In genomic region chr2:57856524-57857107, GRCm38 (mm10) we compare ENCODE assay signal across 9 mouse cellular contexts.
DNase-seq lines count a peak whose midpoint lies in the region; ATAC-seq lines count a peak whose summit lies in the region.
"Had no signal": no experiment of that assay in that cellular context is flagged by ENCODE, and none has a peak within 500 bp of the region (broad histone marks: within the 10 kb centered on the region; RNA-seq: fewer than 3 reads in every experiment).

No protein-coding gene starts in this region.

- peak; percentile 39 for DNase-seq in heart, adult 8-10 months (ENCODE audit: low spot score)
- DNase-seq in thymus, adult 18-20 months = no peak
- no peak for DNase-seq in urinary bladder, postnatal 10 days (ENCODE audit: low spot score)

- no peak overlapping the region for H3K27ac ChIP-seq in forebrain, embryonic 15.5 days (replicated peaks)
- H3K27ac ChIP-seq in forebrain, embryonic 12.5 days = no peak overlapping the region
- H3K27ac ChIP-seq in midbrain, embryonic 13.5 days = no peak overlapping the region
- no peak overlapping the region for H3K27ac ChIP-seq in midbrain, embryonic 16.5 days (ENCODE audit: low read length)
- H3K27ac ChIP-seq in neural tube, embryonic 15.5 days (replicated peaks) = no peak overlapping the region
- H3K27ac ChIP-seq: liver, embryonic 14.5 days had no signal

- peaks cover 5% of the 10 kb centered on the region; the same call in 1 of the 2 replicates for H3K4me1 ChIP-seq in forebrain, embryonic 15.5 days
- peaks cover 7% of the 10 kb centered on the region; the same call in 1 of the 2 replicates for H3K4me1 ChIP-seq in forebrain, embryonic 12.5 days
- no peaks in the 10 kb centered on the region for H3K4me1 ChIP-seq in midbrain, embryonic 13.5 days (replicated peaks)
- H3K4me1 ChIP-seq in midbrain, embryonic 16.5 days (ENCODE audit: control insufficient read depth, insufficient read depth, low read length) = no peaks in the 10 kb centered on the region
- H3K4me1 ChIP-seq in neural tube, embryonic 15.5 days = no peaks in the 10 kb centered on the region

- H3K4me2 ChIP-seq in forebrain, embryonic 15.5 days (replicated peaks) = no peak overlapping the region
- H3K4me2 ChIP-seq in forebrain, embryonic 12.5 days = no peak overlapping the region
- no peak overlapping the region for H3K4me2 ChIP-seq in midbrain, embryonic 13.5 days (replicated peaks)
- no peak overlapping the region for H3K4me2 ChIP-seq in midbrain, embryonic 16.5 days (ENCODE audit: low read length)
- H3K4me2 ChIP-seq in neural tube, embryonic 15.5 days = no peak overlapping the region

- H3K27me3 ChIP-seq in forebrain, embryonic 15.5 days = no peaks in the 10 kb centered on the region
- H3K27me3 ChIP-seq in forebrain, embryonic 12.5 days = no peaks in the 10 kb centered on the region
- H3K27me3 ChIP-seq in midbrain, embryonic 13.5 days = no peaks in the 10 kb centered on the region
- no peaks in the 10 kb centered on the region for H3K27me3 ChIP-seq in midbrain, embryonic 16.5 days (ENCODE audit: control insufficient read depth, insufficient read depth, low read depth, low read length)
- H3K27me3 ChIP-seq in neural tube, embryonic 15.5 days (replicated peaks) = no peaks in the 10 kb centered on the region

- no peaks in the 10 kb centered on the region for H3K9me3 ChIP-seq in forebrain, embryonic 15.5 days
- no peaks in the 10 kb centered on the region for H3K9me3 ChIP-seq in forebrain, embryonic 12.5 days
- H3K9me3 ChIP-seq in midbrain, embryonic 13.5 days = no peaks in the 10 kb centered on the region
- H3K9me3 ChIP-seq in midbrain, embryonic 16.5 days (replicated peaks; ENCODE audit: control insufficient read depth, low read length, poor library complexity, severe bottlenecking) = no peaks in the 10 kb centered on the region
- no peaks in the 10 kb centered on the region for H3K9me3 ChIP-seq in neural tube, embryonic 15.5 days (replicated peaks)

- no peak overlapping the region for H3K9ac ChIP-seq in forebrain, embryonic 15.5 days (replicated peaks)
- no peak overlapping the region for H3K9ac ChIP-seq in forebrain, embryonic 12.5 days
- H3K9ac ChIP-seq in midbrain, embryonic 13.5 days (replicated peaks) = no peak overlapping the region
- no peak overlapping the region for H3K9ac ChIP-seq in midbrain, embryonic 16.5 days (ENCODE audit: low read depth, low read length)
- no peak overlapping the region for H3K9ac ChIP-seq in neural tube, embryonic 15.5 days (replicated peaks)
- H3K9ac ChIP-seq: liver, embryonic 14.5 days had no signal

- H3K36me3 ChIP-seq in forebrain, embryonic 15.5 days = no peaks in the 10 kb centered on the region
- no peaks in the 10 kb centered on the region for H3K36me3 ChIP-seq in forebrain, embryonic 12.5 days (replicated peaks)
- no peaks in the 10 kb centered on the region for H3K36me3 ChIP-seq in midbrain, embryonic 13.5 days
- H3K36me3 ChIP-seq in midbrain, embryonic 16.5 days (ENCODE audit: control insufficient read depth, insufficient read depth, low read length) = no peaks in the 10 kb centered on the region
- no peaks in the 10 kb centered on the region for H3K36me3 ChIP-seq in neural tube, embryonic 15.5 days

- 0 out of 2 replicates have a peak, but pooled peaks have one; percentile 32 for ATAC-seq in forebrain, embryonic 15.5 days (replicated peaks)
- ATAC-seq in forebrain, embryonic 12.5 days (ENCODE audit: low FRiP score) = no peak
- 0 out of 2 replicates have a peak, but pooled peaks have one; percentile 27 for ATAC-seq in midbrain, embryonic 13.5 days
- ATAC-seq in midbrain, embryonic 16.5 days = no peak
- peak; percentile 24; the same call in 1 of the 2 replicates for ATAC-seq in neural tube, embryonic 15.5 days (ENCODE audit: low FRiP score)

- WGBS in forebrain, embryonic 15.5 days = 69% methylated on average over 14 of the region's 14 CpGs
- 81% methylated on average over 14 of the region's 14 CpGs for WGBS in forebrain, embryonic 12.5 days
- 77% methylated on average over 14 of the region's 14 CpGs for WGBS in midbrain, embryonic 13.5 days
- 82% methylated on average over 14 of the region's 14 CpGs for WGBS in midbrain, embryonic 16.5 days
- 60% methylated on average over 14 of the region's 14 CpGs for WGBS in neural tube, embryonic 15.5 days

- H3K4me3 ChIP-seq in forebrain, embryonic 15.5 days = no peak overlapping the region
- no peak overlapping the region for H3K4me3 ChIP-seq in forebrain, embryonic 12.5 days (replicated peaks)
- no peak overlapping the region for H3K4me3 ChIP-seq in midbrain, embryonic 13.5 days (replicated peaks)
- H3K4me3 ChIP-seq in midbrain, embryonic 16.5 days (ENCODE audit: low read depth, low read length) = no peak overlapping the region
- H3K4me3 ChIP-seq in neural tube, embryonic 15.5 days (replicated peaks) = no peak overlapping the region

Comparison
In these comparisons a context has a peak if more than half of its experiments do, and no peak if none do; other contexts are left out.
1. ATAC-seq: peak in forebrain, embryonic 15.5 days (single experiment), midbrain, embryonic 13.5 days (single experiment) and neural tube, embryonic 15.5 days (single experiment); none in forebrain, embryonic 12.5 days (single experiment) and midbrain, embryonic 16.5 days (single experiment).